Mouse (Mus musculus) urinary bladder, postnatal 36 days (tissue): ENCODE measurements around the gene Gm12695.

ENCODE experiments used
- DNase-seq, 2 experiments: peaks; one replicate each; pipeline ENCODE4 v3.0.0; 2022; ENCODE audit warnings: low spot score in 2 of 2, mixed read lengths in 1 of 2

Gm12695 gene

DNA sequence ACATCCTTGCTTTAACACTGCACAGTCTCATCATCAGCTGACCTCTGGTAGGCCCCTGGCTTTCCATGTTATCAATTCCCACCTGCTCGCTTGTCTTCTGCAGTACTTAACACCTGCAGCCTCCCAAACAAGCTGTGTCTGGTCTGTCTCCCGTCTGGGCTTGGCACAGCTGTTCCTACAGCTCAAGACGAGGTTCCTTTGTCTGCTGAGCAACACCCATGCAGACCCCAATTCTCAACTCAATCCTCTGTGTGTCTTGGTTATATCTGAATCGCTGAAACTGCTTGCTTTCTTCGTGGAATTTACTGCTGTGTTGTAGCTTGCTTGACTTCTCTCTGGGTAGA is 86.8 kb downstream of the Gm12695 start:
- DNase-seq = no peak

DNA sequence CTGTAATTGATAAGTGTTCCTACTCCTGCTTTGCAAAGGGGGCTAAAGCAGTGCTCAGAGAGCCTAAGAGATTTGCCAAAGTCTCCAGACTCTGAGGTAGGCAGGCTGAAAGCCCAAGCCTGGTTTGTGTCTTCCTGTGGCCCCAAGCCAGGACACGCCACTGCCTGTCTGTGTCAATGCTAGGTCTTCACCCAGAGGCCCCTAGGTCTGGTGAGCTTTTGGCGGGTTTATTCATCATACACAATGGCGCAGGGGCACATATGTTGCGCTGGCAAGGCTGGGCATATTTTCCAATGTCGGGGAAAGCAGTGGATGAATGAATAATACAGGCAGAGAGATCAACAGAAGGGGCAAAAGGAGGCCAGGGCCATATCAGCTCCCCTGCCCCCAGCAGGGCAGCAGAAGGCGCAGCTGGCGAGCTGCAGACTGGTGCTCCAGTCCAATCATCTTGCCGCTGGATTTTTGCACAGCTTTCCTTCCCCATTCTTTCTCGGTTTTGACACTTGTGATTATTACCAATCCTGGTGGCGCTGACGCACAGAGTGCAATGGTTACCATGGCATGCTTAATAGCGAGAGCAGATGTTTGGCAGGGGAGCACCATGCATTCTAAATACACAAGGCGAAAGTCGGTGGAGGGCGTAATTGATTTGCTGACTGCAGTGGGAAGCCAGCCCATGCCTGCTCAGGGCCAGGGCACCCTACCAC is 87.3 kb downstream of the Gm12695 start:
- no peak for DNase-seq

DNA sequence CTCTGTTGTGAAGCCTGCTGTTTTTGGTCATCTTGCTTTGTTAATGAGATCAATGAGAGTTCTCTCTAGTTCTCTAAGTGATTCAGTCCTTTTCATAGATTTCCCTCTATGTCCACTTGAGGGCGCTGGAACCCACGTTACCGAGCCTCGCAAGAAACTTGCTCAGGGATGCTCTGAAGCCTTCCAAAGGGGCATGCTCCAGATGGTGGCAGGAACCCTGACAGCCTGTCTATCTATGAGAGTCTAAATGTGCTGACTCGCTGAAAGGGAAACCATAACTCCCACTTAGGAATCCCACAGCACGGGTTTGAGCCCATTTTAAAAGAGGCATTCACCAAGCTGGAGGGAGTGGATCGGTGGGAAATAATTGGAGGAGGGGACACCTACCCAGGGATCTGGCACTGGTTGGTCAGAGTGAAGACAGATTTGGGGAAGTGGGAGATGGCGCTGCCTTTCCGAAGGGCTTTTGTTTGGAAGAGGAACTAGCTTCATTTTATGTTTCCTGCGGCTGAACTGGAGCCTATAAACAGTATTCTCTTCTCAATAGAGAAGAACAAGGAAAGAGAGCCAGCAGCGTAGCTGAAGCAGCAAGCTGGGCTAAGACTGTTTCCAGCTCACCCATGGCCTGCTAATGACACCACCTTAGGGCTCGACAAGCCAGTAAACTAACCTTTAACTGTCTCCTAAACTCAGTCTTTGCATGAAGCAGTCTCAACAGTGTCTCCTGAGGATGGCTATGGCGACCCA is 88.2 kb downstream of the Gm12695 start:
- peak in 1 of 2 experiments; percentile 5 for DNase-seq

DNA sequence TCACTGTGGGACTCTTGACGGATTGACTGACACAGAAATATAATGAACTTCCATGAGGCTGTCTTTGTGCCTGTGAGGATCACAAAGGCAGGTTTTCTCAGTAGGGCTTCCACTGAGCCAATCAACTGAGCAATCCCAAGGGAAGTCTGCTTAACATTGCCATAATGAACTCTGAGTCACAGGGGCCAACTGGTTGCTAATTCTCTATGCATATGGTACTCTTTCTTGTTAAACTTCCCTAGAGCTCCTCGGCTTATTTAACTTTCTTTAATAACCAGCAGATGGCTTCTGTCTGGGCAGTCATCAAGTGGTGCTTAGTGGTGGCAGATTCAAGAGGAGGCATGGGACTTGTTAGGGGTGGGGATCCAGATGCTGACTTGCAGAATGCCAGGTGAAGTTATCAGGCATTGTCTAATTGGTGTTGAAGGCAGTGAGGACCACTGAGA is 97.6 kb downstream of the Gm12695 start:
- no peak for DNase-seq

DNA sequence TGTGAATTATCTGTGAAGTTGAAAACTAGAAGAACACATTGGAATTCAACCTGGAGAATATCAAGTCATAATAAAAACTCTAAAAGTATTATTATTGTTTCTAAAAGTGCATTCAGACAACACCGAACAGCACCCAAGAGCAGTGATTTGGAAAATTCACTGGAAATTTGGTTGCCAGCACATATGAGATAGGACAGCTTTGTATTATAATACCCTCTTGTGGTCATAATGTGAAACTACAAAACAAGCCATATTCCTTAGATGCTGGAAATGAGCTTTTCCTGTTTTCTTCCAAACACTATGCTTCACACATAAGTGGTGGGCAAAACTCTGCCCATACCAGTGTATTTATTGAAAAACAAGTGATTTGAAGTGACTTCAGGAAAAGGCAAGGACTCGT is 101.5 kb downstream of the Gm12695 start:
- DNase-seq = no peak

DNA sequence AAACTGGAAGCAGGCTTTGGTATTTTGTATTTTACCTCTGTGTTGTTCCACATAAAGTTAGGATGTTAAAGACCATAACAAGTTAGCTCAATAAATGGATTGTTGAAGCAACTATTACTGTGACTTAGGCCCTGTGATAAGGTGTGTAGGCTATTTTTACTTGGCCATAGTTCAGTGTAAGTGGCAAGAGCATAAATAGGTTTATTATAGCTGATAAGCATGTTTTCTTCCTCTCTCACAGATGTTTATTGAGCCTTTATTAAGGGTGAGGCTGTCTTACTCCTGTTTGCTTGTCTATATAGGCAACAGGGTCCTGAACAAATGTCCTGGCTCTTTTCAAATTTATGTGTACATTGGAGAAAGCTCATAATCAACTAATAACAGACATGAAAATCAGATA is 104.0 kb downstream of the Gm12695 start:
- DNase-seq = no peak

DNA sequence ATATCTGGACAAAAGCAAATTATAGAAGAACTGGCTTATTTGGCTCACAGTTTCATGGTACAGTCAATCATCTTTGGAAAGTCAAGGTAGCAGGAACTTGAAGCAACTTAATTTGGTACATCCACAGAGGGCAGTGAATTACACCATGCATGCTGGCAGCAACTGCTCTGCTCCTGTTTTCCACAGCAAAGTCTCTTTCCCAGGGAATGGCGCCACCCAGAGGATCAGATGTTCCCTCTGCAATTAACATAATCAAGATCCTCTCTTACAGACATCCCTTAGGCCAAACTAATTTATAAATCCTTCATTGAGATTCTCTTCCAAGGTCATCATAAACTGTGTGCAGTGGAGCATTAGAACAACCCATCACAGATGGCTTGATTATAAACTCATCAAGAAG is 104.8 kb downstream of the Gm12695 start:
- peak; percentile 8 to 35 for DNase-seq
